Mouse (Mus musculus): Measurements from ENCODE around the gene Tprn. TPM values are rescaled to one million over a fixed set of nuclear protein-coding genes. Genes with fewer than 3 reads are reported as not detected.

Gene Tprn
- polyA plus RNA-seq, 1 experiment, result 7.4 TPM

DNA sequence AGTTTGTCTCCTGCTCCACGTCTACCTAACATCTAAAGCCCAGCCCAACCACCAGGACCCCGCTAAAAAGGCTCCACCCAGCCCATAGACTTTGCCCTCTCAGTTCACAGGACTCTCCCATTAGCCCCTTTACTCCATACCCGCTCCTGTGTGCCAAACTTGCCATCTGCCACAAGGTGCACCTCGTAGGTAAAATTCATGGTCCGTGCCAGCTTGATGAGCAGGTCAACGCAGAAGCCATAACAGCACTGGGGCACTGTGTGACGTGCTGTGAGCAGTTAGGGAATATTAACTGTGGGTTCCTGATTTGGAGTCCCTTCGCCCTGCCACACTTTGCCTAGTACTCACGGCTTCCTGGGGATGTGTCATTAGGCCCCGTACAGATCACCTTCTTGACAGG, 35.6 kb downstream of the Tprn start:
- Histone ChIP-seq H3ac (ENCODE audit: control insufficient read depth, insufficient read length, low read depth) (no peak overlapping the region), H3K36me3 (ENCODE audit: control insufficient read depth, insufficient read depth) (no peaks in the 10 kb centered on the region), H3K4me3 (ENCODE audit: insufficient read depth, poor library complexity, severe bottlenecking) (no peak overlapping the region), H3K27me3 (ENCODE audit: control insufficient read depth, insufficient read depth, insufficient read length) (peaks cover 64% of the 10 kb centered on the region), H3K79me3 (ENCODE audit: low read depth) (no peaks in the 10 kb centered on the region), H3K79me2 (ENCODE audit: control insufficient read depth, insufficient read depth) (no peaks in the 10 kb centered on the region)
- TF ChIP-seq MYOG (IDR thresholded peaks at IDR 0.05; ENCODE audit: control insufficient read depth, extremely low read depth, insufficient read length) (no peak), CEBPB (IDR thresholded peaks at IDR 0.05; ENCODE audit: low read depth) (no peak), FOSL1 (IDR thresholded peaks at IDR 0.05; ENCODE audit: insufficient read depth, low read length, poor library complexity, severe bottlenecking) (no peak)

DNA sequence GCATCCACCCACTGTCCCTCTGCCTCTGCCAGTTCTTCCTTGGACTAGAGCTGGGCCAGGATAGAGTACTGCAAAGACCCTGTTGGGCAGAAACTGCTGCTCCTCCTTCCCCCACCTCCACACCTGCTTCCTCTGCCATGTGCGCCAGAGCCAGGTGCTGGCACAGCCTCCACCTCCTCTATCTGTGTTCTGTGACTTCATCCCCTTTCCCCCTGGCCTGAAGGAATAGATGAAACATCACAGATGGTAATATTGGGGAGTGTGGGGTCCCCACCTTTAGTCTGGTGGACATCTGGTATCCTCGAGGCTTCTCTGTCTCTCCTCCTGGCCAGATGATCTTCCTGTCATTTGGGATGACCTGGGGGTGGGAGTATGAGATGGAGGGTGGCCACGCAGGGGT, 41.0 kb downstream of the Tprn start:
- H3K79me3 ChIP-seq (ENCODE audit: low read depth), result no peaks in the 10 kb centered on the region
- no peaks in the 10 kb centered on the region for H3K79me2 ChIP-seq (ENCODE audit: control insufficient read depth, insufficient read depth)
- no peak overlapping the region for H3K4me3 ChIP-seq (ENCODE audit: insufficient read depth, poor library complexity, severe bottlenecking)
- peaks cover 47% of the 10 kb centered on the region for H3K27me3 ChIP-seq (ENCODE audit: control insufficient read depth, insufficient read depth, insufficient read length)
- no peaks in the 10 kb centered on the region for H3K36me3 ChIP-seq (ENCODE audit: control insufficient read depth, insufficient read depth)
- TF ChIP-seq USF1 (IDR thresholded peaks at IDR 0.05; ENCODE audit: low read depth) (no peak), CEBPB (IDR thresholded peaks at IDR 0.05; ENCODE audit: low read depth) (no peak), MYOD1 (IDR thresholded peaks at IDR 0.05; ENCODE audit: control insufficient read depth, insufficient read length, low read depth) (no peak), FOSL1 (IDR thresholded peaks at IDR 0.05; ENCODE audit: insufficient read depth, low read length, poor library complexity, severe bottlenecking) (no peak), MAX (IDR thresholded peaks at IDR 0.05) (no peak), MYOG (IDR thresholded peaks at IDR 0.05; ENCODE audit: control insufficient read depth, extremely low read depth, insufficient read length) (no peak), CTCF (IDR thresholded peaks at IDR 0.05; ENCODE audit: control insufficient read depth, insufficient read depth, insufficient read length) (no peak)
- no peak overlapping the region for H3ac ChIP-seq (ENCODE audit: control insufficient read depth, insufficient read length, low read depth)

DNA sequence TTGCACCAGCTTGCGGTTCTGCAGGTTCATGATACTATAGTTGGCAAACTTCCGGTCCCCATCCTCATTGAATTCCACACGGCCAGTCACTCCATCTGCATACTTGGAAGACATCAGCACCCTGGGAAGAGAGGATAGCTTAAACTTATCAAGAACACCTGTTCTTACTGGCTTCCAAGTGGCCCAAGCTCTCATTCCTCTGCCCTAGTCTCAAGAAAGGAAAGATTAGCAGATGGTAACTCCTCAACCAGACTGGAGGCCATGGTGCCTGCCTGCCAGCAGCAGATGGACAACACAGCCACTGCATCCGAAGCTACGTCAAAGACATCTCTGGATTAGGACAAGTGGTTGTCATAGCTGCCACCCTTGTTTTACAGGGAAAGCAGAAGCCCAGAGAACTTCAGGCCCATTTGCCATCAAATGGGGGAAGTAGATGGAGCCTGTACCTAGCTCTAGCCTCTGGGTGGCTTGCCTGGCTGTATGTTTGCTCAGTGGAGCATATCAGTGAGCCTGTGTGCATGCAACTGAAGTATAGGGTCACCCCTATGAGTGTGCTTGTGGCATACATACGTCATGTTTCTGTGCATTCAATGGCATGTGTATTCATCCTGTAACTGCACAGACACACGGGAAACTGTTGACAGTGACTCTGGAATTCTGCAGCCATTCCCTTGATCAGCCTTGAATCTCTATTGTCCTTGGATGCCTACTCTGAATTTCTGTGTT, 41.7 kb downstream of the Tprn start:
- Histone ChIP-seq H3ac (ENCODE audit: control insufficient read depth, insufficient read length, low read depth) (no peak overlapping the region), H3K36me3 (ENCODE audit: control insufficient read depth, insufficient read depth) (no peaks in the 10 kb centered on the region), H3K79me2 (ENCODE audit: control insufficient read depth, insufficient read depth) (no peaks in the 10 kb centered on the region), H3K4me3 (ENCODE audit: insufficient read depth, poor library complexity, severe bottlenecking) (no peak overlapping the region), H3K27me3 (ENCODE audit: control insufficient read depth, insufficient read depth, insufficient read length) (peaks cover 46% of the 10 kb centered on the region), H3K79me3 (ENCODE audit: low read depth) (no peaks in the 10 kb centered on the region)
- TF ChIP-seq MYOD1 (IDR thresholded peaks at IDR 0.05; ENCODE audit: control insufficient read depth, insufficient read length, low read depth) (no peak), FOSL1 (IDR thresholded peaks at IDR 0.05; ENCODE audit: insufficient read depth, low read length, poor library complexity, severe bottlenecking) (no peak), MAX (IDR thresholded peaks at IDR 0.05) (no peak), MYOG (IDR thresholded peaks at IDR 0.05; ENCODE audit: control insufficient read depth, extremely low read depth, insufficient read length) (no peak), CEBPB (IDR thresholded peaks at IDR 0.05; ENCODE audit: low read depth) (no peak), CTCF (IDR thresholded peaks at IDR 0.05; ENCODE audit: control insufficient read depth, insufficient read depth, insufficient read length) (no peak), USF1 (IDR thresholded peaks at IDR 0.05; ENCODE audit: low read depth) (no peak)

DNA sequence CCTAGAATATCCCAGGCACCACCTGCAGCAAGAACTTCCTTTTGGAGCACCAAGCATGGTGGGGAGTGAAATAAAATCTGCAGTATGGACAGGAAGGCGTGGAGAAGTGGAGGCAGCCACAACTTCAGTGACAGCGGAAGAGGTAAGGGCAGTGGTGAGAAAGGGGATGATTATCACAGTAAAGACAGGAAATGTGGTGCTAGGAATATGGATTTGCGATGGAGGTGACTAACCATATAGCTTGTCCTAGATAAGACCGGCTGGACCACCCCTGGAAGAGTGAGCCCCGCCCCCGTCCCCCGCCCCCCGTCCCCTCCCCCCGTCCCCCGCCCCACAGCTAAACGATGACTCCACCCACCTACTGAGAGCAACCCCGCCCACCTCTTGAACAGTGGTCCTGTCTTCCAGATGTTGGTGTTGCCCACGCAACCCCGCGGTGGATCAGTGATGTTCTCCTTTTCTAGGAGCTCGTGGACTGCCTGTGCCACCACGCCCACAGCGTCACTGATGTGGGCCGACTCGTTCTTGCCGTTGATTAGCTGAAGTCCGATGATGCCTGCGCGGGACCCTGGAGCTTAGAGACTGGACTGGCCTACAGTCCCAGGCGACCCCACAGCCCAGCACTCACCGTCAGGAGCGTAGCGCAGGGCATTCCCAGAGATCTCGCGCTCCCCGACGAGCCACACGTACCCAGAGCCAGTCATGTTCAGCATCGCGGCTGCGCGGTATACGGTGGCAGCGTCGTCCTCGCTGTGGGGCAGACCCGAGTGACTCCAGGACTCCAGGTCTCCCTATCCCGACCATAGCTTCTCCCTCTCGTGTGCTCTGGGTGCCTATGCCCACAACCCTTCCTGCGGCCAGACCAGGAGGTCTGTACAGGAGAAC, 42.5 kb downstream of the Tprn start:
- TF ChIP-seq MAX (IDR thresholded peaks at IDR 0.05) (no peak), CTCF (IDR thresholded peaks at IDR 0.05; ENCODE audit: control insufficient read depth, insufficient read depth, insufficient read length) (no peak), CEBPB (IDR thresholded peaks at IDR 0.05; ENCODE audit: low read depth) (no peak), MYOG (IDR thresholded peaks at IDR 0.05; ENCODE audit: control insufficient read depth, extremely low read depth, insufficient read length) (no peak), MYOD1 (IDR thresholded peaks at IDR 0.05; ENCODE audit: control insufficient read depth, insufficient read length, low read depth) (no peak), USF1 (IDR thresholded peaks at IDR 0.05; ENCODE audit: low read depth) (no peak), FOSL1 (IDR thresholded peaks at IDR 0.05; ENCODE audit: insufficient read depth, low read length, poor library complexity, severe bottlenecking) (no peak)
- H3K79me2 ChIP-seq (ENCODE audit: control insufficient read depth, insufficient read depth), result no peaks in the 10 kb centered on the region
- H3K27me3 ChIP-seq (ENCODE audit: control insufficient read depth, insufficient read depth, insufficient read length), result peaks cover 42% of the 10 kb centered on the region
- no peak overlapping the region for H3K4me3 ChIP-seq (ENCODE audit: insufficient read depth, poor library complexity, severe bottlenecking)
- H3ac ChIP-seq (ENCODE audit: control insufficient read depth, insufficient read length, low read depth), result no peak overlapping the region
- H3K79me3 ChIP-seq (ENCODE audit: low read depth), result no peaks in the 10 kb centered on the region
- no peaks in the 10 kb centered on the region for H3K36me3 ChIP-seq (ENCODE audit: control insufficient read depth, insufficient read depth)

DNA sequence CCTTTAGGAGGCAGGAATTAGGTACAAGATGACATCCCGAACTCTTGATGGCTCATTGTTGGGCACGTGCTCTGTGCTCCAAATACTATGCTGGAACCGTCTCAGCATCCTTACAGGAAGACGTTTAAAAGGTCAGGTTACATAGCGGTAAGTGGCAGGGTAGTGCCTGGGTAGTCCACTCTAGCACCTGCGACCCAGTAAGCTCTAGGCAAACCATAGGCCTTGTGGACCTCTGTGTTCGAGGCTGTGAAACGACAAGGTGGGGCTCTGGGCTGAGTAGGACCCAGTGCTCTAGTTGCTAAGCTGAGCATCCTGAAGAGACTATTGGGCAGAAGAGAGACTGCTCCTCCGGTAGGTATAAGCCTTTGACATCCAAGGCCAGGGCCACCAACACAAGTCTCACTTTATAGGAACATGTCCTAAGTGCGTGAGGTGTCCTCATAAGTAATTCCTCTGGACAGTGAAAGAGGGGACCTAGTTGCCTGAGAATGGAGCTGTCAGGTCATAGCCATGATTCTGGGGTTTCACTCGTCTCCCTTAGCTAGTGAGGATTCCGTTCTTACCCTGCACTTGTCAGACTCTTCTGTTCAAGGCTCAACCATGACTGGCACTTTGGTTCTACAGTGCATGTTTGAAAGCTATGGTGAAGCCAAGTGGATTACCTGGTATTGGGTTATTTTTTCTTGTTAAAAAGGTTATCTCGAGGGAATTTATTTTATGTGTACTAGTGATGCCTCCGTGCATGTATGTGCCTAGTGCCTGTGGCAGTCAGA, 43.4 kb downstream of the Tprn start:
- Histone ChIP-seq H3ac (ENCODE audit: control insufficient read depth, insufficient read length, low read depth) (no peak overlapping the region), H3K27me3 (ENCODE audit: control insufficient read depth, insufficient read depth, insufficient read length) (peaks cover 51% of the 10 kb centered on the region), H3K79me3 (ENCODE audit: low read depth) (no peaks in the 10 kb centered on the region), H3K36me3 (ENCODE audit: control insufficient read depth, insufficient read depth) (no peaks in the 10 kb centered on the region), H3K79me2 (ENCODE audit: control insufficient read depth, insufficient read depth) (no peaks in the 10 kb centered on the region), H3K4me3 (ENCODE audit: insufficient read depth, poor library complexity, severe bottlenecking) (no peak overlapping the region)
- TF ChIP-seq CEBPB (IDR thresholded peaks at IDR 0.05; ENCODE audit: low read depth) (no peak), MAX (IDR thresholded peaks at IDR 0.05) (no peak), FOSL1 (IDR thresholded peaks at IDR 0.05; ENCODE audit: insufficient read depth, low read length, poor library complexity, severe bottlenecking) (no peak), CTCF (IDR thresholded peaks at IDR 0.05; ENCODE audit: control insufficient read depth, insufficient read depth, insufficient read length) (no peak), MYOD1 (IDR thresholded peaks at IDR 0.05; ENCODE audit: control insufficient read depth, insufficient read length, low read depth) (no peak), MYOG (IDR thresholded peaks at IDR 0.05; ENCODE audit: control insufficient read depth, extremely low read depth, insufficient read length) (no peak), USF1 (IDR thresholded peaks at IDR 0.05; ENCODE audit: low read depth) (no peak)

All from C2C12 (cell line).